Mouse (Mus musculus): Measurements from ENCODE around the gene Col23a1. TPM values are rescaled to one million over a fixed set of nuclear protein-coding genes. Genes with fewer than 3 reads are reported as not detected.

Col23a1 gene
- total RNA-seq, 4 experiments from 2014 or later, result 2.3 to 14.3 (median 6.9) TPM

DNA sequence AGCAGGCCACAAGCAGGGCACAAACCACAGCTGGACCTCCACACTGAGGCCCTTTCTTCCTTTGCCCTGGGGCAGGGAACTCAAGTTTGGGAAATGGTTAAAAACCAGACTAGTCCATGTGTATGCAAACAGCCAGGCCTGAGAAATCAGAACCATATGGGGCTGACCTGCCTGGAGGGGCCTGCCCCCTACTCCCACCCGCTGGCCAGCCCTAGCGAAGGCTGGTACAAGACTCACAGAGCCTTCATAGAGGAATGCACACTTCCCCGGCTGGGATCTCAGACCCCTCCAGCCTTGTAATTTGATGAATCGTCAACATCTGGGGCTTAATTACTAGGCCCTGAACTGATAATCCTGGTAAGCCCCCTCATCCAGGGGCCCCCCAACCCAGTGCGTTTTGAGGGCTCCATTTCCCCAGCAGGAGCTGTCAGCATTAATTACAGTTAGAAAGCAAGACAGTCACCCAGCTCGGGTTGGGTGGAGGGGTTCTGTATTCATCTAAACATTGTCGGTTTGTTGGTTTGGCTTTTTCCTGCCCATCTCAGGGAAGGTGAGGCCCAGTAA lies 253.8 kb downstream of the Col23a1 start:
- no peak for DNase-seq

DNA sequence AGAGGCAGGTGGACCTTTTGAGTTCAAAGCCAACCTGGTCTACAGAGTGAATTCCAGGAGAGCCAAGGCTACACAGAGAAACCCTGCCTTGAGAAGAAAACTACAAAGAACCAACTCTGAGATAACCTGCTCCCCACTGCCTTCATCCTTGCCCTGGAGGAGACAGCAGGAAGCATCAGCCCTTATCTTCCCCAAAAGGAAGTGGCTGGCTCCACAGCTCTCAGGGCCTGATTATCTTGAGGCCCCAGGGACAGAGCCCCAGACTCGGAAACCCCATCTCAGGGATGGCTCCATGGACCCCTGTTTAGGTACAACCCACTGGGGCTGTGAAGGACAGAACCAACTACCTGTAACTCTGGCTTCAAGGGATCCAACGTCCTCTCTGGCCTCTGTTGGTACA lies 254.7 kb downstream of the Col23a1 start:
- no peak for DNase-seq

DNA sequence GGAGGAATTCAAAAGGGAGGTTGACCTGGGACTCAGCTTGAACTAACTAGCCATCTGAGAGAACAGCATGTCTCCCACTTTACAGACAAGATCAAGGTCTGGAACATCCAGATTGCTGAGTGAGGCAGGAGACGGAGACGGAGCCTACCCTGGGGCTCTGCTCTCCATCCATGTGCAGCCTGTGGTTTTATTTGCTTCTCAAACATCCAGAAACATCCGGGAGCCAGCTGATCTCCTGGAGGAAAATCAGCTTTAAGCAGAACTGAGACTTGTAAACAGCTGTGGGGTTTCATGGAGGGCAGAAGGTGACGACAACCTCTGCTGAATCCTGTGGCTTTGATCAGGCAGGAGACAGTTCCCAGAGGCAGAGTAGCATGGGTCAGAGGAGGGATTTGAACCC lies 256.1 kb downstream of the Col23a1 start:
- DNase-seq, result no peak

DNA sequence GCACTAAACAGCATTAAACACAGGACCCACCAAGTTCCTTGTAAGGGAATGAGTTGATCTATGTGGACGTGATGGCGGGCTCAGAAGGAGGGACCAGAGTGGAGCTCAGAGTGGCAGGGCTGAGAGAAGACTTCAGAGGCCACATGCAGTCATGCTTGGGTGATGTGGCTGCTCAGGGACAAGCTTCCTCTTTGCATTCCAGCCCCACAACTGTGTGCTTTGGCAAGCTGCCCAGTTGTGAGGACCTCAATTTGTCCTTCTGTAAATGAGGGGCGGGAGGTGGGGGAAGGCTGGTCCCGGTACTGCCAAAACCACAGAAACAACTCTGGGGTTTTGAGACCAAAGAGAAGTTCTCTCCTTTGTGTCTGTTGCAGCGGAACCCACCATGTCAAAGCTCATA lies 261.5 kb downstream of the Col23a1 start:
- DNase-seq, result no peak

DNA sequence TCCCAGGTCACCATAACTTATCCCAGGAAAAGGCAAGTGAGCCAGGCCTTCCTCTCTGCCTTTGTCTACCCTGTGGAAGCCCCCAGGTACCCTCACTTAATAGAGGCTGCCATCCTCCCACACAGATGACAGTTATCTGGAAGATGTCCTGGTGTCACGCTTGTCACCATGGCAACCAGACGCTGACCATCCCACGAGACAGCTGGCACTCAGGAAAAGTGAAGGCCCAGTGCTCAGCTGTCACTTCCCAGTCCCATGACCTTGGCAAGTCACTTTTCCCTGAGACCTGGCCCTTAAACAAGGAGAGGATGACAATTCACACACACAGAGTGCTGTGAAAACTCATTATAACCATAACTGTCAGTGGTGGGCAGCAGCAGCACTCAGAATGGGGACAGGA lies 262.4 kb downstream of the Col23a1 start:
- DNase-seq, result no peak

DNA sequence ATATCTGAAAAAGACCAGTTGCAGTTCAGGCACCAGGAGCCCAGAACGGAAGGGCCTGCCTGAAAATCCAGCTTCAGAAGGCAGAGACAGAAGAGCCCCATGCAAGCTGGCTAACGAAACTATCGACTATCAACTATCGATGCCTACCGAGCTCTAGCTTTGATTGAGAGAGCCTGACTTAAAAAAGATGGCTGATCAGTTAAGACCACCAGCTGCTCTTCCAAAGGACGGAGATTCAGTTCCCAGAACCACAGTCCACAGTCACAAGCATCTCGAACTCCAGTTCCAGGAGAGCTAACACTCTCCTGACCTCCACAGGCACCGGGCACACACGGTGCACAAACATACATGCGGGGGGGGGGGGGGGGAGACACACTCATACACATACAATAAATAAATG lies 264.9 kb downstream of the Col23a1 start:
- no peak for DNase-seq

DNA sequence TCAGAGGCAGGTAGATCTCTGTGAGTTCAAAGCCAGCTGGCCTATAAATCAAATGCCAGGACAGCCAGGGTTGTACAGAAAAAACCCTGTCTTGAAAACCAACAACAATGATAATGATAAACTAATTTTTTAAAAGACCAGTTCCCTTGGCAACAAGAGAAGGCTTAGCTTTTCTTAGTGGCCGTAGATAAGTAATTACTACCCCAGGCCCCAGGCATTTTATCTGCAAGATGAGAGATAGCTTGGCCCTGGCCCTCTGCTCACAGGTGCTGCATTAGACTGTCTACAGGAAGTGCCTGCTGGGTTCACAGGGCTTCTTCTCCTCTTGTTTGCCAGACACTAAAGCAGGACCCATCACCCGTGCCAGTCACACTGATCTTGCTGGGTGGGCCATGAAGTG lies 265.3 kb downstream of the Col23a1 start:
- no peak for DNase-seq

DNA sequence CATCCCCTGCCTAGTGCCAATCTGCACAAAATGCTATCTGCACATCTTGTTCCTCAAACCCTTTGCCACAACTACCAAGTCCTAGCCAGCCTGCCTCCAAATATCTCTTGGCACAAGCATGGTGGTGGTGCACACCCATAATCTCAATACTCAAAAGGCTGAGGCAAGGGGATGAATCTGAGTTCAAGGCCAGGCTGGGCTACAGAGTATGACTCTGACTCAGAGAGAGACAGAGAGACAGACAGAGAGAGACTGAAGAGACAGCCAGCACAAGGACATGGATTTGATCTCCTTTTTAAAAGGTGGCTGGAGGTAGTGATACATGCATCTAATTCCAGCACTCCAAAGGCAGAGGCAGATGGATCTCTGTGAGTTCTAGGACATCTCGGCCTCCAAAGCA lies 273.6 kb downstream of the Col23a1 start:
- peak; percentile 33 for DNase-seq

DNA sequence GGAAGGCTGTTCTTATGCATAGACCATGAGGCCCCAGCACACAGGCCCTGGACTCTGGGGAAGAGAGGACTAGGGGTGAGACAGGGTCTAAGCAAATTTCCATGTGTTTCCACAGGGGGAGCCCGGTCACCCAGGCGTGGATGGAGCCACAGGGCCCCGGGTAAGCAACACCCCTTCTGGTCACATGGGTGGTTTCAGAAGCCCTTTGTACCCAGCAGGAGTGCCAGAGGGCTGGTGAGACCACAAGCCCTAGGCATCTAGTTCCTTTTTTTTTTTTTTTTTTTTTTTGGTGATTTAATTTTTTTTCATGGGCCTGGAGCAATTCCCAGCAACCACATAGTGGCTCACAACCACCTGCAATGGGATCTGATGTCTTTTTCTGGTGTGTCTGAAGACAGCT lies 275.3 kb downstream of the Col23a1 start:
- DNase-seq, result no peak

DNA sequence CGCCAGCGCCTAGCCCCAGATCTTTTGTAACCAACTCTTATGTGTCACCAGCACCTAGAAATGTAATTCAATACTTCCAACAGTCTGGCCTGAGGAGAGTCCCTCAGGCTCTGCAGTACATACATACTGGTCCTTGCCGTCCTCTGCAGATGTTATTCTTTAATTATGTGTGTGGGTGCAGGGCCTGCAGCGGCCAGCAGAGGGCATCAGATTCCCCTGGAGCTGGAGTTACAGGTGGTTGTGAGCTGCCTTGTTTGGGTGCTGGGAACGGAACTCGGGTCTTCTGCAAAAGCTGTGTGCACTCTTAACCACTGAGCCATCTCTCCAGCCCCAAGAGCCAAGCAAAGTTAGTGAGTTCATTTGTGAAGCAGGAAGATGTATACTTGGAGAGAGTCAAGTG lies 276.2 kb downstream of the Col23a1 start:
- no peak for DNase-seq

DNA sequence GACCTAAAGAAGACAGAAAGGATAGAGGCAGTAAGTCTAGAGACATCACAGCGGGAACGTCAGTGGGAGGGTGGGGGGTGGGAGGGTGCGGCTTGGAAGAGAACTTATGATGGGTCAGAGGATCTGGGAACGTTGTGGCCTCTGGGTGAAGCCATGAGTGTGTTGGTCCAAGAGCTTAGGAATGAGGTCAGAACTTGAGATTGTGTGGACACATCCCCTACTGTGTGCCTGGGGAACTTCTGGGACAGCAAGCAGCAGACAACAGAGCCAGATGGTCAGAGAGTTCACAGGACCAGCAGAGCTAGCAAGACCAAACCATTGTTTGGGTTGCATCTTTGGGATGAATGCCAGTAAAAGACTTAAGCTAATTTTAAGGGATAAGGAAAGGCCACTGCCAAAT lies 279.1 kb downstream of the Col23a1 start:
- DNase-seq, result no peak

DNA sequence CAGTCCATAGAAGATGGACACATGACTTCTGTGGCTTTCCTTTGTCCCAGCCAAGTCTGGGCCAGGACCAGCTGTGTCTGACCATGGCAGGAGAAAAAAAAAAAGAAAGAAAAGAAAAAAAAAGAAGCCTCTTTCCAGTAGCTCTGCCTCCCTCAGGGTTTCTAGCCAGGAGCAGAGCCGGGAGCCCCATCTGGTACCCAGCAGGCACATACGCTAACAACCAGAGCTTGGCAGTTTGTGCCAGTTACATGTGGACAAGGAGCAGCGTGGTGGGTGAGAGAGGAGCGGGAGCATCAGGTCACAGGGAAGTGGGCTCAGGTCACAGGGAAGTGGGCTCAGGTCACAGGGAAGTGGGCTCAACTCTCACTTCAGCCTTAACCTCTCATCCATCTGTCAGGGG lies 286.7 kb downstream of the Col23a1 start:
- no peak for DNase-seq

DNA sequence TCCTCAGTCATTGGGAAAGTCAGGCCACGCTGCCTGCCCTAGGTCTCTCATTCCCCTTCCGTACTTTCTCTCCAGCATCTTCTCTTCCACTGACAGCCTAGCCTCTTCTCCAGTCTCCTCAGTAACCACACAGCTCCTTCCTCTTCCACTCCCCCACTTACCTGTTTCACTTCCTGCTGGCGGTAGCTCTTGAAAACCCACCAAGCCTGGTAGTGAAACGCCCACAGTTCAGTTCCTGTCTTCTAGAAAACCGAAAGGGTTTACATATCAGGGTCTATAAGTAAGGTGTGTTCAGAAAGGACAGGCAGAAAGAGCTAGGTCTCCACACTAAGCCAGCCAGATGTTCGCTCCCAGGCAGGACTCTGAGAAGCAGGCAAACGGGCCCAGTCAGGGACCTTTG lies 287.9 kb downstream of the Col23a1 start:
- no peak for DNase-seq

DNA sequence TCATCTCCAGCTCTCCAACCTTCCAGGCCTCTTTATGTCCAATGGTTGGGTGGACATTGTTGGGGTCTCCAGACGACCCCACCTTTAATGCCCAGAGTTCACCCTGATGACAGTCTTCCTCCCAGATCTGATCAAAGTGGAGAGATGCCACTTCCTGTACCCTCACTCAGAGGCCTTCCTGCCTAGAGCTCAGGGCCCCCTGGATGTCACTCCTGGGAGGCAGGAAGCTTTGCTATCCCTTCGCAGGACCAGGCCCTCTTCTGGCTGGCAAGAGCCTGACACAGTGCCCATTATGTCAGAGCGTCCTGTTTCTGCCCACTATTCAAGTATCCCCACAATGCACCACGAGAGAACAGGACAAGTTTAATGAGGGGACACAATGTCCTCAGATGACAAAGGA lies 289.3 kb downstream of the Col23a1 start:
- DNase-seq, result no peak

DNA sequence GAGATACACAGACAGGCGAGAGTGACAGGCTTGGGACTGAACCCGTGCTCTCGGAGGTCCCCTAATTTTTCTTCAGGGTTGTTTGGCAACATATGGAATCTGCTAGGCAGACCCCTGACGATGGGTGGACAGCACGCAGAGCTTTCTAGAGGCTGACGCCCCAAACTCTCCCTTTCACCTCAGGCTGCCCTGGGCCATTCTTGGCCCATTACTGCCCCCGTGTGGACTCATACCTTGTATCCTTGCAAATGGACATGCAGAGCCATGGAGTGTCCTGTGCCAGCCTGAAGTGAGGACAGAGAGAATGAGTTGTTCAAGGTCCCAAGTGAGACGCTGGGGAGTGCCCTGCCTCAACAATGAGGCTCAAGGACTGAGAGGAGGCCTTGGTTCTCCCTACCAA lies 293.0 kb downstream of the Col23a1 start:
- peak; percentile 88 for DNase-seq

DNA sequence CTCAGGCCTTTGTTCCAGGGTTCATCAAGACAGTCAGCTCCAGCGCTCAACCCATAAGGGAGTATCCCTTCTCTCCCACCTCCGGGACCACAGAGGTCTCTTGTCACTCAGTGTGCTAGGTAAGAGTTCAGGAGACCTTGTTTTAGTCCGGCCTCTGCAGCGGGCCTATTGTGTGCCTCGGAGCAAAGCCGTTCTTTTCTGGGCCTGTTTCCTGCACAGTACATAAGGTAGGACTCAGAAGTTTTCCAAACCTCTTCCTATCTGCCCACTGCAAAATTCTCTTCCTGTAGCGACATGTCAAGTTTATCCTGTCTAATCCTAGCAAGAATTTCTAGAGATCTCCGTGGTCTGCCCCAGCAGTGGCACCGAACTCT lies 294.3 kb downstream of the Col23a1 start:
- no peak for DNase-seq

DNA sequence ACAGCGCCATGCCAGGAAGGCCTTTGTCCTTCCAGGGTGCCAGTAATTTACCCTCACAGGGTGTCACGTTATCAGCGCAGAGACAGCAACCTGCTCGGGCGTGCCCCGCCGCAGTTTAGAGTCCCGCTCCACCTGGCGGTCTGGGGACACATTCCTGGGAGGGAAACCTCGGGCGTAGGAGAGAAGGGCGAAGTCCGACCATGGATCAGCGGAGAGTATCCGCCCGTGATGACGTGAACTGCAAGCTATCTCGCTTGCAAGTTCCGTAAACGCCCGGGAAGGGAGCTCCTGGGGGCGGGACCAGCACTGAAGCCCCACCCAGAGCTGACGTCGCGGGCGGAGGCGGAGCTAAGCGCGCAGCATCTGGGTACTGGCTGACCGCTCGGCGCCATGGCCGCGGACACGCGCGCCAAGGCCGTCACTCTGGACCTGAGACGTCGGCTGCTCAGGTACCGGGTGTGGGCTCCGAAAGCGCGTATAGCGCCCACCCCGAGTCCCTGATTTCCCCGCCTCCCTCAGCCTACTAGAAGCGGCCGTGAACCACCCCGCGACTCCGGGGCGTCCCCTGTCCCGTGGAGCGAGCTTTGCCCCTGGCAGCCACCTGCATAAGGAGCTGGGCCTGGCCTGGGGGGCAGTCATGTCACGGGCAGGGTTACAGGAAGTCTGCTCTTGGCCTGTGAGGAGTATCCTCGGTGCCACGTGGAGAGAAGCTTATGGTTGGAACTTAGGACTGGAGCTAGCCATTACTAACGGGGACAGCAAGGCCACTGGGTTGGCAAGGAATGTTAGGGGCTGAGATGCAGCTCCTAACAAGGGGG lies 294.9 kb downstream of the Col23a1 start, which contains the start of gene Phykpl:
Gene Phykpl (plus strand): TSS at position 327 of the 818 bp plus-strand sequence.
- DNase-seq, result peak; percentile 97

DNA sequence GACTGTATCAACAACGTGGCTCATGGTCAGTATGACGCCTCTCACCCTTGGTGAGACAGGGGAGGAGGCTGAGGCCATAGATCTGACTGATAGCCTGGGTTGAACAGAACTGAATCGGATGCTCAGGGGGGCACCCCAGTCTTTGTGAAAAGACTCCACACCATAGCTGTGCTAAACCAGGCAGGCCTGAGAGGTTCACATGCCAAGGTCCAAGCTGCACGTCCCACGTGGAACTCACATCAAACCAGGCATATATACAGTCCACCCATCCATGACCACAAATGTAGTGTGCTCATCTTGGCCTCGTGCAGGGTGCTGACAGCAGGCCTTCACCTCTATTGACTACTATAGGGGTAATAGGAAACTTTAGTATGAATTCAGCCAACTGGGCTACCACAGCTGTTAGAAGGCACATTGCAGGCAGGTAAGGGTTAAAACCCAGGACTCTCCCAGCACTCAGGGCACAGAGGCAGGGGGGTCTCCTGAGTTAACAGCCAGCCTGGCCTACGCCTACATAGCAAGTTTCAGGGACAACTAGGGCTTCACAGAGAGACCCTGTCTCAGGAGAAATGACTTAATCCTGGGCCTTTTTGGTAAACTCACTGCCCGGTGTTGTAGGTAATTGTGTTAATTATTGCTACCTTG lies 296.0 kb downstream of the Col23a1 start:
- DNase-seq, result no peak

DNA sequence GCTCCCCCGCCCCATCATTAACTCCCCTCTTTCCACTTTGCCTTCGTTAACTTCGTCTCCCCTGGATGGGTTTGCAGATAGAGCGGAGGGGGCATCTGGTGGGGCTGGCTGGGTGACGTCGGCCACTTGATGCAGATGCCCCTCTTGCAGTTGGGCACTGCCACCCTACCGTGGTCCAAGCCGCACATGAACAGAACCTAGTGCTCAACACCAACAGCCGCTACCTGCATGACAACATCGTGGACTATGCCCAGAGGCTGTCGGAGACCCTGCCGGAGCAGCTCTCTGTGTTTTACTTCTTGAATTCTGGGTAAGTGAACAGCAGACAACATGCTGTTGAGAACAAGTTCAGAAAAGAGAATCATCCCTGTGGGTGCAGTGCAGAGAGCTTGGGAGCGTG lies 296.7 kb downstream of the Col23a1 start:
- no peak for DNase-seq

DNA sequence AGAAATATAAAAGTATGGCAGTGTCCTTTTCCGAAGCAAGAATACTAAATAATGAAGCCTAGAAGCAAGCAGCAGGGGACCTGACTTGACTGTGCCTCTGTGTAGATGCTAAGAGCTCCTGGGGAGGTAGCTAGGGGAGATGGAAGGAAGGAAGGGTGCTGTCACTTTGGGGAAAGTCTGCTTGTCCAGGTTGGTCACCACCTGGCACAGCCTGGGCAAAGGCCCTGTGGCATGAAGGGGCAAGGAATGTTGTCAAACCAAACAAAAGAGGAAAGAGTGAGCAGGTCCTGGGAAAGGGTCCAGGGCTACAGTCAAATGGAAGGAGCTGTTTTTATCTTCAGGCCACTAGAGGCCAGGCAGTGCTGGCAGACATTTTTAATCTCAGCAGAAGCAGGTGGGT lies 297.3 kb downstream of the Col23a1 start:
- no peak for DNase-seq

DNA sequence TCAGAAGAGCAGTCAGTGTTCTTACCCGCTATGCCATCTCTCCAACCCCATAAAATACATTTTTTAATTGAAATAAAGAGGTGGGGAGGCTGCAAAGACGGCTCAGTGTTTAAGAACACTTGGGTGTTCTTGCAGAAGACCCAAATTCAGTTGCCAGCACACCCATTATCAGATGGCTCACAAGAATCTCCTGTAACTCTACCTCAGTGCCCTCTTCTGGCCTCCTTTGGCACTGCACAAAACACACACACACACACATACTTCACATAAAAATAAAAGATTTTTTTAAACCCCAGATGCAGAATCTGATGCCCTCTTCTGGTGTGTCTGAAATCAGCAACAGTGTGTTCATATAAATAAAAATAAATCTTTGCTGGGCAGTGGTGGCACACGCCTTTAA lies 299.1 kb downstream of the Col23a1 start:
- DNase-seq, result no peak

DNA sequence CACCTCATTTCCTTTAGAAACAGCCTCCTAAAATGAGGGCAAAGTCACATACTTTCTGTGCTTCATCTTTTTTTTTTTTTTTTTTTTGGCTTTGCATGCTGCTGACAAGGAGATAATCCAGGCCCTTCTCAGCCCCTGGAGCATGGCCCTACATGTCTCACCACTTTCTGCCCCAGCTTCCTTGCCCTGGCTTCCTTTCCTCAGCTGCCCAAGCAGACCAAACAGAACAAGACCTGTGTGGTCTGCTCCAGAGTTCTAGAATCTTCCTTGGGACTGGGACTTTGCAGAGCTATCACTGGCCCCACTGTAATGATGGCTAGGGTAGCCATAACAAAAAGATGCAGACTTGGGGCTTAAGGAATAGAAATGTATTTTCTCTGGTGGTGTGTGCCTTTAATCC lies 300.3 kb downstream of the Col23a1 start:
- DNase-seq, result no peak

DNA sequence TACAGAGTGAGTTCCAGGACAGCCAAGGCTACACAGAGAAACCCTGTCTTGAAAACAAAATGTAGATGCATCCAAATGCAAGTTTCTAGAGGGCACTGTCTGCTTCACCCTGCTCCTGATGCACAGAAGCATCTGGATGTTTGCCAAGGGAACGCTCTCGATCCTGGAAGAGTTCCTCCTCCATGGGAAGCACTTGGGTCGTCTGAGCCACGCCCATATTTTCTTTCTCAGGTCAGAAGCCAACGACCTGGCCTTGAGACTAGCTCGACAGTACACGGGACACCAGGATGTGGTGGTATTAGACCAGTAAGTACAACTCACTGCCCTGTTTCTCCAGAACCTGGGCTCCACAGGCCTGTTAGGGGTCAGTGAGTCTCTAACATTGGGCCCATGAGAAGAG lies 301.4 kb downstream of the Col23a1 start:
- DNase-seq, result no peak

DNA sequence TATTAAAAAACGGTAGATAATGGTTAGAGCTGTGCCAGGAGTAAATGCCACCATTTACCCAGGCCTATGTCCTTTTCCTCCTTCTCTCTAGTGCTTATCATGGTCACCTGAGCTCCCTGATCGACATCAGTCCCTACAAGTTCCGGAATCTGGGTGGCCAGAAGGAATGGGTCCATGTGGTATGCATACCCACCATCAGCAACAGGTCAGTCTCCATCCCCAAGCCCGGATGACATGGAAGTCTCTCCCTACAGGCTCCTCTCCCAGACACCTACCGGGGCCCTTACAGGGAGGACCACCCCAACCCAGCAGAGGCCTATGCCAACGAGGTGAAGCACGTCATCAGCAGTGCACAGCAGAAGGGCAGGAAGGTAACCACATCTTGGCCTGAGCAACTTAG lies 302.2 kb downstream of the Col23a1 start:
- no peak for DNase-seq

Measured in adrenal gland, adult 8-10 months (tissue).